Mouse (Mus musculus): ENCODE data around the gene Gm10644. TPM values are rescaled to one million over a fixed set of nuclear protein-coding genes. Genes with fewer than 3 reads are reported as not detected.

The Gm10644 gene
- polyA plus RNA-seq, 1 experiment: 1.1 TPM

DNA sequence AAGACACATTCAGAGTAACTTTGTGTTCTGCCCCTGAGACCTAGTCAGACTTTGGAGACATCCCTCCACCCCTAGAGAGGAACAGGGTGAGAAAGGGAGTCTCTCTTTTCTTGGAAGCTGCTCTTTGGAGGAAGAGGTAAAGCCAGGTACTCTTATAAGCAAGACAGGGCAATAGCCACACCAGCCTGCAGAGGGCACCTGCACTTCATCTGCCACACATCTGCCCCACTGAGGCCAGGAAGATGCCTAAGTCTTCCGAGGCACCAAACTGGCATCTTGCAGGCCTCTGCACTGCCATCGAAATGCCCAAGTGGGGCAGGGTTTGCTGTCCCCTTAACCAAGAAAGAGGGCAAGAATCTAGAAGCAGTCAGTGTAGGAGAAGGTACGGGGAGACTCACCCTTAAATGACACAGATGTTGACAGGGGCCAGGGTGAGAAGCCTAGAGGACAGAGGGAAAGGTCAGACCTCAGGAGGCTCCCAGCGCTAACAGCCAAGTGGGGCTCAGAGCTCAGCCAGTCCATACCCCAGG is 21.2 kb upstream of the Gm10644 start:
- peak; percentile 56 for DNase-seq
- no peaks in the 10 kb centered on the region for H3K27me3 ChIP-seq (ENCODE audit: control insufficient read depth, insufficient read depth, low read length)
- WGBS: 75% methylated on average over 4 of the region's 4 CpGs
- H3K36me3 ChIP-seq (ENCODE audit: control insufficient read depth, insufficient read depth, low read length): no peaks in the 10 kb centered on the region
- peaks cover 31% of the 10 kb centered on the region for H3K4me1 ChIP-seq (replicated peaks; ENCODE audit: control insufficient read depth, insufficient read depth, low read length)
- H3K4me3 ChIP-seq (ENCODE audit: control insufficient read depth, insufficient read depth, low read length): no peak overlapping the region
- H3K27ac ChIP-seq (ENCODE audit: control insufficient read depth, insufficient read depth, low read length): no peak overlapping the region
- TF ChIP-seq CTCF (IDR thresholded peaks at IDR 0.05; ENCODE audit: borderline replicate concordance, control insufficient read depth, extremely low read depth, insufficient read depth, low read length, poor library complexity) (peak; percentile 45; the same call in 1 of the 2 replicates), POLR2A (IDR thresholded peaks at IDR 0.05; ENCODE audit: control insufficient read depth, extremely low read depth, insufficient read depth, low read length, poor library complexity) (no peak)

DNA sequence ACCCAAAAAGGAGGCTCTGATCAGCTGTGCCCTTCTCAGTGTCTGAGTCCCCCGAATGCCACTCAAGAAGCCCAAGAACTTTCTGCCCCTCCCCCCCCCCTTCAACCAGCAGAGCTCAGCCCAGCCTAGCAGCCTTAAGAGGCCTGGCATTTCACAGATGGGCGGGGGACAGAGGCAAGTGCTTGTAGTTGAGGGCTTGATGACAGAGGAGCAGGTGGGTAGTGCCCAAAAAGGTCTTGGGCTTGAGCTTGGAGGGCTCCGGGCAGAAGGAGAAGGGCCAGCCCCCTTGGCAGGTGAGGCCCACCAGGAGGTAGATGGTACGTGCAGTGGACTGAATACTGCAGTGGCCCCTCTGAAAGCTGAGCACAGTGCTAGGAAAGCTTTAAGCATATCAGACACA is 19.5 kb upstream of the Gm10644 start:
- H3K36me3 ChIP-seq (ENCODE audit: control insufficient read depth, insufficient read depth, low read length): no peaks in the 10 kb centered on the region
- H3K4me3 ChIP-seq (ENCODE audit: control insufficient read depth, insufficient read depth, low read length): no peak overlapping the region
- H3K27me3 ChIP-seq (ENCODE audit: control insufficient read depth, insufficient read depth, low read length): no peaks in the 10 kb centered on the region
- no peak overlapping the region for H3K27ac ChIP-seq (ENCODE audit: control insufficient read depth, insufficient read depth, low read length)
- no peak for DNase-seq
- TF ChIP-seq POLR2A (IDR thresholded peaks at IDR 0.05; ENCODE audit: control insufficient read depth, extremely low read depth, insufficient read depth, low read length, poor library complexity) (no peak), CTCF (IDR thresholded peaks at IDR 0.05; ENCODE audit: borderline replicate concordance, control insufficient read depth, extremely low read depth, insufficient read depth, low read length, poor library complexity) (no peak)
- H3K4me1 ChIP-seq (replicated peaks; ENCODE audit: control insufficient read depth, insufficient read depth, low read length): peaks cover 31% of the 10 kb centered on the region
- WGBS: 87% methylated on average over 4 of the region's 4 CpGs

DNA sequence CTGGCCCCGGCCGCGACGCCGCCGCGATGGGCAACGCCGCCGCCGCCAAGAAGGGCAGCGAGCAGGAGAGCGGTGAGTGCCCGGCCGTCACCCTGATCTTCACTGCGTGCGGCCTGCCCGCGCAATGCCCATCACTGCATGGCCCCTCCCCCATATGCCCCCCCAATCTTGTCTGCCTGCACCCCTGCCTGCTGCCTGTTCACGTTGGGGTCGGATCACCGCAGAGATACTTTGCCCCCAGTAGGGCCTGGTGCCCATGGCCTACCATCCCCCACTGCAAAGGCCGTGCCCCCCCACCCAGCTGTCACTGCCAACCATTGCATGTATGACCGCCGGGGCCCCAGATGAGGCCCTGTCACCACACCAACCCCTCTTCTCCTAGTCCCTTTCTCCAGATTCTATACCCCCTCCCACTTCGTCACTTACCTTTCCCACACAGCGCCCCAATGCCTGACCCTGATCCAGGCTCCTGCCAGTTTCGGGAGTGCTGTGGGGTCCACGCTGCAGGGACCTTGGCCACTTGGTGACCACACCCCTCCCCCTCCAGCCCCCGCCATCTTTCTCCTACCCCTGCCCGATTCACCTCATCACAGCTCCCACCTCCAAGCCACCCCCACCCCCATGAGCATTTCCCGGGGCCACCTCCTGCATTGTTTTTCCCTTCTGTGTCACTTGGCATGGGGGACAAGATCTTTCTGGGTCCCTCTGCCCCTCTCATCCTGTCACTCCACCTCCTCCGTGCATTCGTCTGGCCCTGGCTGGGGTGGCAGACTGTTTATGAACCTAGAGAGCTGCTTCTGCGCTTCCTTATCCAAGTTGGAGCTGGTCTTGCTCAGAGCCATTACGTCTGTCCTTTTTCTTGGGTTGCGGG is 18.4 kb upstream of the Gm10644 start:
- TF ChIP-seq CTCF (IDR thresholded peaks at IDR 0.05; ENCODE audit: borderline replicate concordance, control insufficient read depth, extremely low read depth, insufficient read depth, low read length, poor library complexity): no peak
- no peak for TF ChIP-seq POLR2A (IDR thresholded peaks at IDR 0.05; ENCODE audit: control insufficient read depth, extremely low read depth, insufficient read depth, low read length, poor library complexity)
- Histone ChIP-seq H3K27ac (ENCODE audit: control insufficient read depth, insufficient read depth, low read length) (no peak overlapping the region), H3K36me3 (ENCODE audit: control insufficient read depth, insufficient read depth, low read length) (no peaks in the 10 kb centered on the region), H3K4me1 (replicated peaks; ENCODE audit: control insufficient read depth, insufficient read depth, low read length) (peaks cover 31% of the 10 kb centered on the region), H3K4me3 (ENCODE audit: control insufficient read depth, insufficient read depth, low read length) (peak overlapping the region; percentile 73), H3K27me3 (ENCODE audit: control insufficient read depth, insufficient read depth, low read length) (no peaks in the 10 kb centered on the region)
- WGBS: 11% methylated on average over 37 of the region's 37 CpGs
- peak; percentile 37 for DNase-seq

DNA sequence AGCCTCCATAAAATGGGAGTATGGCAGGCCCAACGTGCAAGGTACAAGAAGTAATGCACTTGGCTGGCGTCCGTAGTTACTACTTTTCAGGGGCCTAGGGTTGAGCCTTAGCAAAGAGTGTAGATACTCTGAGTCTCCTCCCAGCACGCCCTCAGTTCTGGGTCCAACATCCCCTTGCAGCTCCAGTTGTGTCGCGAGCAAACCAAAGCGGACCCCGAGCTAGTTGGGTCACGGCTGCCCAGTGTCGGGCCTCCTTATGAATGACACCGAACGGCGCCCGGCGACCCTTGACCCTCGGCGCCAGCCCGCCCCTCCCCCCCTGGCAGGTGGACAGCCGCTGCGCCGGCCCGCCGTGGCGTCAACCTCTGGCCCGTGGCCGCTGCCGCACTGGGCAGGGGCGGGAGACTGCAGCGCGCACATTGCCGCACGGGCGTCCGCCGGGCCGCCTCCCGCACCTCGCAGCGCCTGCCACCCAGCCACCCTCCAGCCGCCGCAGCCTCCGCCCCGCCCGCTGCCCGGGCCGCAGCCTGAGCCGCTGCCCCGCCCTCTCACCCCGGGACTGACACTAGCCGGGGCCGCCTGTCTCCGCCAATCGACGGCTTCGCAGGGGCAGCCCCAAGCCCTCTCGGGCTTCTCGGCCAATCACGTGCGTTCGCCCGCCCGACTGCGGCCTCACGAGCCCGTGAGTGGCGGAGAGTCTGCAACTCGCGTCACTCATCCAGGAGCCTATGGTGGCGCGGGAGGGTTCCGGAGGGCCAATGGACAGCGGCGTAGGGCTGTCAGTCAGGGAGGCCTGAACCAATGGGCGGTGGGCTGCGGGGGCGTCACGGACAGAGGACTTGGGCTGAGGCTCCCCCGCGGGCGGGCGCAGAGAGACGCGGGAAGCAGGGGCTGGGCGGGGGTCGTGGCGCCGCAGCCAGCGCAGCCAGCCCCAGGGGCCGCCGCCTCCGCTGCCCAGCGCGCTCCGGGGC is 17.4 kb upstream of the Gm10644 start, which contains the start of gene Prkaca:
Gene Prkaca (plus strand): TSS at position 844 of the 971 bp plus-strand sequence.
- 1% methylated on average over 92 of the region's 94 CpGs for WGBS
- H3K4me3 ChIP-seq (ENCODE audit: control insufficient read depth, insufficient read depth, low read length): peak within 1 kb of the TSS; percentile 73

DNA sequence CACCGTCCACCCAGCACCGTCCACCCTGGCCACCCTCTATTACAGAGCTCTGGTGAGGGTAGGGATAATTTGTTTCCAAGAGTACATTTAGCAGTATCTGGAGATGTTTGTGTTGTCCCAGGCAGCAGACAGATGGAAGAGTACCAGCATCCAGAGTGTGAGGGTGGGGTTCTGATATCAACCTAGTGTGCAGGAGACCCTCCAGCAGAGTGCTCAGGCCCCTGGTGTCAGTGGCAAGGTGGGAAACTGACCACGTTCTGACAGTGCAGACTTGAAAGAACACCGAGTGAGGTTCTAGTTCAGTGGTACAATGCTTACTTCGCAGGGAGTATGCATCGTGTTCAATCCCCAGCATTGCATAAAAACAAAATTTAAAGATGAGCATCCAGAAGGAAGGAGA is 16.7 kb upstream of the Gm10644 start:
- no peak for TF ChIP-seq POLR2A (IDR thresholded peaks at IDR 0.05; ENCODE audit: control insufficient read depth, extremely low read depth, insufficient read depth, low read length, poor library complexity)
- TF ChIP-seq CTCF (IDR thresholded peaks at IDR 0.05; ENCODE audit: borderline replicate concordance, control insufficient read depth, extremely low read depth, insufficient read depth, low read length, poor library complexity): no peak
- H3K27me3 ChIP-seq (ENCODE audit: control insufficient read depth, insufficient read depth, low read length): no peaks in the 10 kb centered on the region
- no peak overlapping the region for H3K27ac ChIP-seq (ENCODE audit: control insufficient read depth, insufficient read depth, low read length)
- DNase-seq: no peak
- no peak overlapping the region for H3K4me3 ChIP-seq (ENCODE audit: control insufficient read depth, insufficient read depth, low read length)
- H3K4me1 ChIP-seq (replicated peaks; ENCODE audit: control insufficient read depth, insufficient read depth, low read length): peaks cover 17% of the 10 kb centered on the region
- peaks cover 16% of the 10 kb centered on the region for H3K36me3 ChIP-seq (ENCODE audit: control insufficient read depth, insufficient read depth, low read length)
- WGBS: 89% methylated on average over 6 of the region's 6 CpGs

More for the DNA sequence above, 17.4 kb upstream of the Gm10644 start, which contains the start of gene Prkaca:
- TF ChIP-seq POLR2A (IDR thresholded peaks at IDR 0.05; ENCODE audit: control insufficient read depth, extremely low read depth, insufficient read depth, low read length, poor library complexity) (0 out of 2 replicates have a peak, but pooled peaks have one; percentile 28), CTCF (IDR thresholded peaks at IDR 0.05; ENCODE audit: borderline replicate concordance, control insufficient read depth, extremely low read depth, insufficient read depth, low read length, poor library complexity) (no peak)
- no peak within 1 kb of the TSS for H3K27ac ChIP-seq (ENCODE audit: control insufficient read depth, insufficient read depth, low read length)
- no peaks in the 10 kb centered on the region for H3K27me3 ChIP-seq (ENCODE audit: control insufficient read depth, insufficient read depth, low read length)
- peak; percentile 98 for DNase-seq
- H3K4me1 ChIP-seq (replicated peaks; ENCODE audit: control insufficient read depth, insufficient read depth, low read length): peaks cover 23% of the 10 kb centered on the region
- H3K36me3 ChIP-seq (ENCODE audit: control insufficient read depth, insufficient read depth, low read length): peaks cover 8% of the 10 kb centered on the region

DNA sequence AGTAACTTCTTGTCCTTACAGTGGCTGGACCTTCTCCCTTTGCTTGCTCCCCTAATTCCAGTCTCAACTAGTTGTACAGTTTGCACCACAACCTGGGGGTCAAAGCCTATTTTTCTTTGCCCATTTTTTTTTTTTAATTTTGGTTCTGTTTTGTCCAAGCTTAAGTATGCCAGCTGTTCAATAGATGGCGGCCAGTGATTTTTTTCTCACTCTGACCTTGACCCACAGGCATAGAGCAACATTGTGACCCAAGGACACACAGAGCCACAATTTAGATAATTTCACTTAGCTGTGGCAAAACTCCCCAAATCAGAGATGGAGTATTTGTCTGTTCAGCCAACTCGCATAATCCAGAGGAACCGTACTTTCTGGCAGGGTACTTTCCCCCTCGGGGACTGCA is 16.1 kb upstream of the Gm10644 start:
- Histone ChIP-seq H3K27ac (ENCODE audit: control insufficient read depth, insufficient read depth, low read length) (no peak overlapping the region), H3K36me3 (ENCODE audit: control insufficient read depth, insufficient read depth, low read length) (peaks cover 18% of the 10 kb centered on the region), H3K27me3 (ENCODE audit: control insufficient read depth, insufficient read depth, low read length) (no peaks in the 10 kb centered on the region), H3K4me3 (ENCODE audit: control insufficient read depth, insufficient read depth, low read length) (no peak overlapping the region), H3K4me1 (replicated peaks; ENCODE audit: control insufficient read depth, insufficient read depth, low read length) (peaks cover 17% of the 10 kb centered on the region)
- 97% methylated on average over 4 of the region's 4 CpGs for WGBS
- no peak for DNase-seq
- no peak for TF ChIP-seq POLR2A (IDR thresholded peaks at IDR 0.05; ENCODE audit: control insufficient read depth, extremely low read depth, insufficient read depth, low read length, poor library complexity)
- TF ChIP-seq CTCF (IDR thresholded peaks at IDR 0.05; ENCODE audit: borderline replicate concordance, control insufficient read depth, extremely low read depth, insufficient read depth, low read length, poor library complexity): no peak

Measured in thymus, adult 2 months (tissue).